Mouse (Mus musculus): Measurements from ENCODE around the gene Mre11a.

- TF ChIP-seq CTCF (IDR thresholded peaks at IDR 0.05; ENCODE audit: borderline replicate concordance, extremely low read depth, insufficient read depth, insufficient read length) (peak; percentile 59), POLR2A (IDR thresholded peaks at IDR 0.05; ENCODE audit: borderline replicate concordance, extremely low read depth, insufficient read depth, insufficient read length, poor library complexity, severe bottlenecking) (no peak)
These were observed 62.0 kb downstream of the Mre11a start for GRCm38 (mm10) chr9:14846428-14846827.

Data from brain, embryonic 14.5 days (tissue).